Mouse (Mus musculus): Measurements from ENCODE around the gene Cfap57. TPM values are rescaled to one million over a fixed set of nuclear protein-coding genes. Genes with fewer than 3 reads are reported as not detected.
"Not testable (repeated sequence)": the region's sequence is repeated elsewhere in the genome, so short reads cannot be mapped to it uniquely, and the experiment has no call there.

Gene Cfap57
- total RNA-seq, 2 experiments from 2014 or later = 0.72 to 0.82 TPM

DNA sequence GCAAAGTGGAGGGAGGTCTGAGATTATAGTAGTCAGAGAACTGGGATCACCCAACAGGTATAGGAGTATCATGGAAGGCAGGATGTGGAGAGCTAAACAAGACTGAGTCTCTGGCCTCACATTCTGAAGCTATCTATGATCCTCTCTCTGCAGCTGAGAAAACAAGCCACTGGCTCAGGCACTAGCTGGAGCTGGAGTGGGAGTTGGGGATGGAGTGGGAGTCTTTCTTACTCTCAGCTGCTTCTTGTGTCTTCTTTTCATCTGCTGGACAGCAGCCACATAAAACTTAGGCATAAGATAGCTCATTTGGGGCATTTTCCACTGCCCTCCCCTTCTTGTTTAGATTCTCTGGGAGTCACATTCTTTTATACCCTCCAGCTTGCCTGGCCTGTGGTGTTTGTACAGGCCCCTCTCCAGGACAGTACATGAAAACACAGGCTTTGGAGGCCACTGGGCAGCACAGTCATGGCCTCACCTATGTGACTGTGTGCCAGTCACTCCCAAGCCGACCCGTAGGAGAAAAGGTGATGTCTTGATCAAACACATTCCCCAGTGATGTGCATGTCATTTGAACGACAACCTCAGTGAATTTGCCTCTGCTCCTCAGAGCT, 67.4 kb downstream of the Cfap57 start:
- intact Hi-C loops (cut with DNase I) = no loop called here
- Histone ChIP-seq H3K27ac (no peak overlapping the region), H3K4me3 (no peak overlapping the region)
- no peak for TF ChIP-seq CTCF (IDR thresholded peaks at IDR 0.05)
- DNase-seq (ENCODE audit: extremely low spot score in 1 of 2, low spot score in 2 of 2) = no peak

DNA sequence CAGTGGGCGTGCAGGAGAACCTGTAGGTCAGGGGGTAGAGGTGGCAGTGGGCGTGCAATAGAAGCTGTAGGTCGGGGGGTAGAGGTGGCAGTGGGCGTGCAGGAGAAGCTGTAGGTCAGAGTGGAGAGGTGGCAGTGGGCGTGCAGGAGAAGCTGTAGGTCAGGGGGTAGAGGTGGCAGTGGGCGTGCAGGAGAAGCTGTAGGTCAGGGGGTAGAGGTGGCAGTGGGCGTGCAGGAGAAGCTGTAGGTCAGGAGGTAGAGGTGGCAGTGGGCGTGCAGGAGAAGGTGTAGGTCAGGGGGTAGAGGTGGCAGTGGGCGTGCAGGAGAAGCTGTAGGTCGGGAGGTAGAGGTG, 72.5 kb downstream of the Cfap57 start:
- DNase-seq (ENCODE audit: extremely low spot score in 1 of 2, low spot score in 2 of 2) = peak in 1 of 2 experiments; percentile 48
- H3K27ac ChIP-seq; H3K4me3 ChIP-seq; intact Hi-C loops (cut with DNase I): not testable (repeated sequence)

- H3K27ac ChIP-seq; intact Hi-C loops (cut with DNase I); H3K4me3 ChIP-seq: not testable (repeated sequence)
- peak; percentile 80 for DNase-seq (ENCODE audit: extremely low spot score in 1 of 2, low spot score in 2 of 2)
These were observed 73.0 kb downstream of the Cfap57 start for GRCm38 (mm10) chr4:118547424-118548129.

DNA sequence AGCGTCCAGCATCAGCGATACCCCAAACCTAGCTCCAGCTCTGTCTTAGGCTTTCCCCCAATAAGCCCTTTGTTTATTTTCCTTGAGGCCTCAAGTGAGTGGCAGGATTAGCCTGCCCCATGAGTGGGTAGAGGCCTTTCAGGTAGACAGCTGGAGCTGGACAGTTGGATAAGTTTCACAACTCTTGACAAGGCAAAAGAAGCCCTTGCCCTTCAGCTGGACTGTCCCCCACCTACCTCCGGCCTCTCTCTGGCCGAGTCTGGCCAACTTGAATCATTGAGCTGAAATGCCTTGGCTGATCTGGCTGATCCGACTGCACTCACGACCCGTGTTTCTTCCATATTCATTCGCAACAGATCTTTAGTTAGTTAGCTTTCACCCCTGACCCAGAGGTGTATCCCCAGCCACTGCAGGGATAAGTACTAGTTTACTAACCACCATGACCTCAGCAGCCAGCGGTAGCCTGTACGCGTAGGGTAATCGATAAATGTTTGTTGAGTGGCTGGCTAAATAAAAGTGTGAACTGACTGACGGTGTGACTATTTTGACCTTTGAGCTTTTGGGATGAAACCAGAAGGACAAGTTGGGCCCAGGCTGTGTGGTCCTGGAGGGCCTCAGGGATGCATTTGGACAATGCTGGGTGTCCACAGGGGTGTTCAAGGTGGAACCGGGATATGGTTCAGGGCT, 76.0 kb downstream of the Cfap57 start:
- intact Hi-C loops (cut with DNase I) = loop anchor here (5.0 kb wide), 1 partner anchor 97 kb away; no protein-coding TSS in a partner anchor
- no peak overlapping the region for H3K27ac ChIP-seq
- TF ChIP-seq CTCF (IDR thresholded peaks at IDR 0.05) = no peak
- DNase-seq (ENCODE audit: extremely low spot score in 1 of 2, low spot score in 2 of 2) = no peak
- H3K4me3 ChIP-seq = no peak overlapping the region

- no peak for TF ChIP-seq CTCF (IDR thresholded peaks at IDR 0.05)
- peak within 1 kb of the TSS; percentile 32 for H3K4me3 ChIP-seq
- intact Hi-C loops (cut with DNase I) = loop anchor here (5.0 kb wide), 1 partner anchor 96 kb away; no protein-coding TSS in a partner anchor
- H3K27ac ChIP-seq = peak within 1 kb of the TSS; percentile 22
- DNase-seq (ENCODE audit: extremely low spot score in 1 of 2, low spot score in 2 of 2) = peak in 1 of 2 experiments; percentile 31
These were observed 76.9 kb downstream of the Cfap57 start, which contains the start of gene Tmem125 for GRCm38 (mm10) chr4:118543592-118544260. Tmem125 (minus strand) TSS chr4:118544044.

GRCm38 (mm10) chr4:118543158-118543530, 77.4 kb downstream of the Cfap57 start:
- intact Hi-C loops (cut with DNase I) = loop anchor here (5.0 kb wide), 1 partner anchor 96 kb away; no protein-coding TSS in a partner anchor
- no peak; the same call in 1 of the 2 replicates for TF ChIP-seq CTCF (IDR thresholded peaks at IDR 0.05)
- H3K4me3 ChIP-seq = peak overlapping the region; percentile 32
- H3K27ac ChIP-seq = peak overlapping the region; percentile 22
- DNase-seq (ENCODE audit: extremely low spot score in 1 of 2, low spot score in 2 of 2) = peak; percentile 48 to 53

DNA sequence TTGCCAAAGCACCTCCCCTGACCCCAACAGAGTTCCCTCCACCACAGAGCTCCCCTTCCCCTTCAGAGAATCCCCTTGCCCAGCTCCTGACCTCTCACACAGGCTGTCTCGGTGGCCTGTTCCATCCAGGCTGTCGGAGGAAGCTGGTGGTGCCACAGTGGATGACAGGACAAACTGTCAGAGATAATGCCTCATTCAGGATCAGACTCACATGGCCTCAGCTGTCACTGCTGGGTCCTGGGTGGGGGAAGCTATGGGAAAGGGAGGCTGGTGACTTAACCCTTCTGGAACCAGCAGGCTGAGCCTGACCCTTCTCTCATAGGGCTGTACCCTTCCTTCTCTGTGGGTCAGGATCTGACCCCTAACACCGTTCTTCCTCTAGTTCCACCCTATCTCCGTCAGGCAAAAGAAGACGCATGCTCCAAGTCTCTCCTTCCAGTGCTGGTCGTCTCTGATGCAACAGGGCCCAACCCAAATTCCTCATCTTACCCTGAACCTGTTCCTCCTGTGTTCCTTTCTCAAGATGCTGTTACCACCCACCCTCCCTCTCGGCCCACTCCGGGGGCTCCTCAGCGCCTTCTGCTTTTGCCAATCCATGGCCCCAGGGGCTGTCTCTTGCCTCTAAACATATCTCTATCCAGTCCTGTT, 77.9 kb downstream of the Cfap57 start:
- DNase-seq (ENCODE audit: extremely low spot score in 1 of 2, low spot score in 2 of 2) = peak in 1 of 2 experiments; percentile 15
- intact Hi-C loops (cut with DNase I) = loop anchor here (5.0 kb wide), 1 partner anchor 95 kb away; no protein-coding TSS in a partner anchor
- H3K27ac ChIP-seq = peak overlapping the region; percentile 59
- peak overlapping the region; percentile 32 for H3K4me3 ChIP-seq
- TF ChIP-seq CTCF (IDR thresholded peaks at IDR 0.05) = no peak

DNA sequence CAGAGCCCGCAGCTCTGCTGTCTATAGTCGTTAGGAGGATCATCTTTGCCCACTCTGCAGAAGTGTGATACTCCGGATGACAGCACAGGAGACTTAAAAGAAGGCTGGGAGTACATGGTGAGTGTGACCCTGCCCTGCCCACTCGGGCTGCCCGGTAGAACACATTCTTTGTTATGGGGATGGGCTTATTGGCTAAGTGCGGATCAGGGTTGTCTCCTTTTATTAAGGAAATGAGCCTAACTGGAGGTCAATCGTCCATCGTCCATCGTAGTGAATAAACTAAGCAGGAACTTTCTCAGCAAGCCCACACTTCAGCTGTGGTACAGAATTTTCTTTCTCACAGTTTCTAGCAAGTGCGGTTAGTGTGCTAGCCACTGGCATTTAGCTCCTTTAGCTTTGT, 80.7 kb downstream of the Cfap57 start:
- intact Hi-C loops (cut with DNase I) = loop anchor here (5.0 kb wide), 1 partner anchor 93 kb away; no protein-coding TSS in a partner anchor
- H3K27ac ChIP-seq = no peak overlapping the region
- H3K4me3 ChIP-seq = no peak overlapping the region
- TF ChIP-seq CTCF (IDR thresholded peaks at IDR 0.05) = no peak
- no peak for DNase-seq (ENCODE audit: extremely low spot score in 1 of 2, low spot score in 2 of 2)

DNA sequence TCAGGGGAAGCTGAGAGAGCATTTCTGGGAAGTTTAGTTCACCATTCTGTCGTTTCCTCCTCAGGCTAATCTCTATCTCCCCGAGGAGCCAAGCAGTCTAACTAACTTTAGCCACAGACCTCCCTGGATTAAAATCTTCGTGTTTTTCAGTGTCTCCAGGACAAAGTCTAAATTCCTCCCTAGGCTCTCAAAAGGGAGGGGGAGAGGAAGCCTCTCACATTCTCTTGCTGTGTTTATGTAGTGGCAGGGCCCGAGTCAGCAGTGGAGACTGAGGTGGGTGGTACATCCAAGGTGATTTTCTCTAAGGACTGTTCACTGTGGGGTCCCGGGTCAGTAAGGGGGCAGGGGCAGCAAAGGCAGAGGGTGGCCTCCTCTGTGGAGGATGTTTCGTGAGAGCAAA, 82.8 kb downstream of the Cfap57 start:
- TF ChIP-seq CTCF (IDR thresholded peaks at IDR 0.05) = no peak
- intact Hi-C loops (cut with DNase I) = no loop called here
- DNase-seq (ENCODE audit: extremely low spot score in 1 of 2, low spot score in 2 of 2) = no peak

DNA sequence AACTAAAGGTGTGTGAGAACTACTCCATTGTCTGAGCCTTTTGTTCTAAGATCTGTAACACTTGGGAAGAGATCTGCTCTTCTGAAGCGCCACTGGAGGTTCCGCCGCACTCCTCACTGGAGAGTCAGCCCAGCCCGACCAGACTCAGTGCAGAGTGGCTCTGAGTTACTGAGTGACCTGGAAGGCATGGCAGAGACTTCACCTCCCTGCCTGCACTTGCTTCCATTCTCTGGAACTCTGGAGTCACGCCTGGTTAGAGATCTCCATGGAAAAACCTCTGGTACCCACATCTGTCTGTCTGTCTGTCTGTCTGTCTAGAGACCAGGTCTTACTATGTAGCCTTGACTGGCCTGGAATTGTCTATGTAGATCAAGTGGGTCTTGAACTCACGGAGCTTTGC, 85.0 kb downstream of the Cfap57 start:
- no peak for TF ChIP-seq CTCF (IDR thresholded peaks at IDR 0.05)
- no peak overlapping the region for H3K4me3 ChIP-seq
- intact Hi-C loops (cut with DNase I) = no loop called here
- H3K27ac ChIP-seq = no peak overlapping the region
- DNase-seq (ENCODE audit: extremely low spot score in 1 of 2, low spot score in 2 of 2) = no peak

More for the DNA sequence above, 82.8 kb downstream of the Cfap57 start:
- no peak overlapping the region for H3K27ac ChIP-seq
- no peak overlapping the region for H3K4me3 ChIP-seq

DNA sequence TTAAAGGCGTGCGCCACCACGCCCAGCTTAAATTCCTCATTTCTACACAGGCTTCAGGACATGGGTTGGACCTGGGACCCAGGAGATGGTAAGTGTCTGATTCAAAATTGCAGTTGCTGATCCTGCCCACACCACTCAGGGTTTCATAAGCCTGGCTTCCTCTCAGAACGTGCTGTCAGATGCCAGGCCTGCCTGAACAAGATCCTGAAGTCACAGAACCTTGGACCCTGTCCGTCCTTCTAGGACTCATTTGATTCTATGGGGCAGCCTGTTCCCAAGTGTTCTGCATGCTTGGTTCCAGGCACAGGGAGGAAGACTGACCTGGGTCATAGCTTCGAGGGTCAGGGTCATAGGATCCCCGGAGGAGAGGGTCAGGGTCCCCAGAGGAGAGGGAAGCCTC, 87.0 kb downstream of the Cfap57 start:
- no peak overlapping the region for H3K4me3 ChIP-seq
- intact Hi-C loops (cut with DNase I) = no loop called here

More for the DNA sequence above, 87.0 kb downstream of the Cfap57 start:
- DNase-seq (ENCODE audit: extremely low spot score in 1 of 2, low spot score in 2 of 2) = no peak
- H3K27ac ChIP-seq = no peak overlapping the region
- no peak for TF ChIP-seq CTCF (IDR thresholded peaks at IDR 0.05)

Data from left cerebral cortex, adult 2 months (tissue).